Comparison of ENCODE assay signal across 8 mouse cellular contexts in the genomic region with DNA sequence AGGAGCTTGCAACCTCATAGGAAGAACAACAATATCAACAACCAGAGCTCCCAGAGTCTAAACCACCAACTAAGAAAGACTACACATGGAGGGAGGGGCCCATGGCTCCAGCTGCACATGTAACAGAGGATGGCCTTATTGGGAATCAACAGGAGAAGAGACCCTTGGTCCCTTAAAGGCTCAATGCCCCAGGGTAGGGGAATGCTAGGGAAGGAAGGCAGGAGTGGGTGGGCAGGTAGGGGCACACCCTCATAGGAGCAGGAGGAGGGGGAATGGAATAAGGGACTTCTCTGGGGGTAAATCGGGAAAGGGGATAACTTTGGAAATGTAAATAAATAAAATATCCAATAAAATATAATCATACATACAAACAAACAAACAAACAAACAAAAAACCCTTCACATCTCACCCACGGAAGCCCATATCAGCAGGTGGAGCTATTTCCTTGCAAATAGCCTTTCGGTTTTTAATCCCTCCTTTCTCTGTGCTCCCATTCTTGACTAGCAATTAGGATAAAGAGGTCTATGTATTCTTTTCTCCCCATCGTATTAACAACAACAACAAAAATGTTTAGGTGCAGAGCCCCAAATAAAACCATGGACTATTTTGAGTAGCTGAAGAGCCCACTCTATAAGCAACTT. TPM values are rescaled to one million over a fixed set of nuclear protein-coding genes. Genes with fewer than 3 reads are reported as not detected.
DNase-seq lines count a peak whose midpoint lies in the region; ATAC-seq lines count a peak whose summit lies in the region.

No protein-coding gene starts in this region.

- no peak for ATAC-seq in megakaryocyte progenitor cell, adult 5-6 weeks (replicated peaks; ENCODE audit: poor library complexity)

- peak; percentile 47 to 54 for DNase-seq in cerebellum, adult 18-20 months
- no peak for DNase-seq in cerebellum, adult 11-12 months
- DNase-seq in right cerebral cortex, postnatal 4 days = peak; percentile 51
- no peak for DNase-seq in right cerebral cortex, postnatal 14 days
- DNase-seq in heart, postnatal 4 days = peak; percentile 43
- peak; percentile 42 for DNase-seq in lung, postnatal 25 days (ENCODE audit: low spot score)
- no peak for DNase-seq in thymus, postnatal 14 days

RNA-seq across cellular contexts. Expression of a gene that starts 42.5 kb away (rescaled TPM):
- 10 to 100 TPM; 38.3 to 39.1 TPM for total RNA-seq in heart, postnatal 4 days (2021)
- total RNA-seq in megakaryocyte progenitor cell, adult 5-6 weeks (2015) = 50.8 and 58.2 TPM in 2 replicates
- total RNA-seq in megakaryocyte progenitor cell, adult 5-6 weeks (2017) = 88.4 and 101 TPM in 2 replicates

Comparison
In these comparisons a context has a peak if more than half of its experiments do, and no peak if none do; other contexts are left out.
1. DNase-seq: peak in cerebellum, adult 18-20 months (2 of 2), right cerebral cortex, postnatal 4 days (single experiment), heart, postnatal 4 days (single experiment) and lung, postnatal 25 days (single experiment); none in cerebellum, adult 11-12 months (single experiment), right cerebral cortex, postnatal 14 days (single experiment) and thymus, postnatal 14 days (single experiment).